Mouse (Mus musculus): ENCODE results near the gene Zrsr1. TPM values are rescaled to one million over a fixed set of nuclear protein-coding genes. Genes with fewer than 3 reads are reported as not detected.
A peak's percentile ranks its signal among the peaks of the same experiment; 100 is the strongest.

Zrsr1 gene
- polyA plus RNA-seq, 1 experiment = 2.6 TPM

DNA sequence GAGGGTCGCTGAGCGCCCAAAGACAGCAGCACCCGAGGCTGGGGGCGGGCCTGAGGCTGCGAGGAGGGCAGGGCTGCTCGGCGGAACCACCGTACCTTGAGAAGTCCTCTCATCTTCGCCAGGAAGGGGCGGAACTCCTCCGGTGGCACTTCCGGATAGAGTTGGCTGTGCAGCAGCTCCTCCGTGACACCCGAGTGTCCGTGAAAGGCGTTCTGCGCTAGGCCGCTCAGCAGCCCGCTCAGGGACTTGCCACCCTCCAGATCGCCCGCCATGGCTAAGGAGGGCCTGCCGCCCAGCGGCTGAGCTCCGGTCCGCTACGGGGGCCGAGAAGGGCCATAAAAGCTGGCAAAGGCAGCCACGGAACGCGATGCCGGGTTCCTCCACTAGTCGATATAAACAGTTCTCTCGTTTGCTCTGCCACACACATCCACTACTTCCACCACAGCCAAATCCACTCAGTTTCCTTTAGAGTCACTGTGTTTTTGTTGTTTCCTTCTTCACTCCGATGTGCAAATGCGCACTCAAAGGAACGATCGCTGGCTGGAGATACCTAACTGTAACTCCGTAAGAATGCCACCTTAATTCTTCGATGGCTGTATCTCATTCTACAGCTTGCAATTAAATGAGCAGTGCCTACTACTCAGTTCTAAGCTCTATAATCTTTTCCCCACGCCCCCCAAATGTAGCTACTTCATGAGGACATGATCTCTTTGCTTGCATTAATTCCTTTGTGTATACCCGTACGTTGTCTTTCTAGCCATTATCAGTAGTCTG lies 10.4 kb downstream of the Zrsr1 start, which contains the start of the genes Gm28048 and Commd1:
Gene Gm28048, minus strand, starts transcription at position 107 of the 774 bp plus-strand sequence.
Gene Commd1, minus strand, starts transcription at position 399 of the 774 bp plus-strand sequence.
- peaks cover 8% of the 10 kb centered on the region for H3K4me1 ChIP-seq (ENCODE audit: control insufficient read depth, insufficient read depth, low read length)
- TF ChIP-seq CTCF (IDR thresholded peaks at IDR 0.05; ENCODE audit: control insufficient read depth, insufficient read depth, insufficient replicate concordance, low read depth, low read length) (peak; percentile 21; the same call in 1 of the 2 replicates), POLR2A (IDR thresholded peaks at IDR 0.05; ENCODE audit: control insufficient read depth, low read depth, low read length) (peak; percentile 85)
- H3K4me3 ChIP-seq (ENCODE audit: control insufficient read depth, low read depth, low read length) = peak within 1 kb of the TSS; percentile 93

DNA sequence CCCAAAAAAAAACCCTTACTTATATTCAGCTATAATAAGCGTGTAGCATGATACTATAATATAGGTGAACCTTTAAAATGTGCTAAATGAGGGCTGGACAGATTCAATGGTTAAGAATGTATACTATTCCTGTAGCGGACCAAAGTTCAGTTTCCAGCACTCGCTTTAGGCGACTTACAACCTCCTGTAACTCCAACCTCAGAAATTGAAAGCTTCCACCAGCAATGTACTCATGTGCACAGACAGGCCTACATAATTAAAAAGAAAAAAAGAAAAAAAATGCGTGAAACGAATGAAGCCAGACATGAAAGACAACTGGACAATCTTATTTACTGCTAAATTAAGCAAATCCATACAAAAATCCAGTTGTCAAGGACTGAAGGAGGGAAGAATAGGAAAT lies 11.0 kb downstream of the Zrsr1 start:
- H3K27ac ChIP-seq (ENCODE audit: control insufficient read depth, insufficient read depth, low read depth, low read length) = no peak overlapping the region
- H3K4me1 ChIP-seq (ENCODE audit: control insufficient read depth, insufficient read depth, low read length) = peaks cover 8% of the 10 kb centered on the region
- H3K36me3 ChIP-seq (ENCODE audit: control insufficient read depth, insufficient read depth, low read length) = no peaks in the 10 kb centered on the region
- no peak overlapping the region for H3K4me3 ChIP-seq (ENCODE audit: control insufficient read depth, low read depth, low read length)
- TF ChIP-seq POLR2A (IDR thresholded peaks at IDR 0.05; ENCODE audit: control insufficient read depth, low read depth, low read length) = no peak
- no peak for TF ChIP-seq CTCF (IDR thresholded peaks at IDR 0.05; ENCODE audit: control insufficient read depth, insufficient read depth, insufficient replicate concordance, low read depth, low read length)
- H3K27me3 ChIP-seq (ENCODE audit: control insufficient read depth, insufficient read depth, low read length) = no peaks in the 10 kb centered on the region

More for the DNA sequence above, 10.4 kb downstream of the Zrsr1 start, which contains the start of the genes Gm28048 and Commd1:
- H3K27me3 ChIP-seq (ENCODE audit: control insufficient read depth, insufficient read depth, low read length) = no peaks in the 10 kb centered on the region
- no peaks in the 10 kb centered on the region for H3K36me3 ChIP-seq (ENCODE audit: control insufficient read depth, insufficient read depth, low read length)
- peak within 1 kb of the TSS; percentile 81 for H3K27ac ChIP-seq (ENCODE audit: control insufficient read depth, insufficient read depth, low read depth, low read length)

DNA sequence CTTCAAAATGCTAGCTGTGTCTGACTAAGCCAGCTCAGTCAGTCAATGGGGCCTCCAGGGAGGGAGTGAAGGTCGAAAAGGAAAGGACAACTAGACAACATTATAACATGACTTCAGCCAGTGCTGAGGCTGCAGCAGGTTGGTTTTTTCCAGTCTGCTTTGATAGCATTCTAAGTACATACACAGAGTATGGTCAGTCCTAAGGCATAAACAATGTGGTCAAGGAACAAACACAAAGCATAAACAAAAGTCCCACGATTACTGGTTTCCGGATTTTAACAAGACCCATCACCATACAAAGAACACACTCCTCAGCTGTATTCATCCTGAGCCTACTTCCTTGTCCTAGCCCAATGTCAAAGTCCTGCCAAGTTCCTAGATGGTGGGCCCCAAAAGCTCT lies 13.7 kb downstream of the Zrsr1 start:
- TF ChIP-seq POLR2A (IDR thresholded peaks at IDR 0.05; ENCODE audit: control insufficient read depth, low read depth, low read length) = no peak
- no peak for TF ChIP-seq CTCF (IDR thresholded peaks at IDR 0.05; ENCODE audit: control insufficient read depth, insufficient read depth, insufficient replicate concordance, low read depth, low read length)
- no peaks in the 10 kb centered on the region for H3K27me3 ChIP-seq (ENCODE audit: control insufficient read depth, insufficient read depth, low read length)
- H3K4me1 ChIP-seq (ENCODE audit: control insufficient read depth, insufficient read depth, low read length) = peaks cover 8% of the 10 kb centered on the region
- H3K27ac ChIP-seq (ENCODE audit: control insufficient read depth, insufficient read depth, low read depth, low read length) = no peak overlapping the region
- H3K4me3 ChIP-seq (ENCODE audit: control insufficient read depth, low read depth, low read length) = no peak overlapping the region
- H3K36me3 ChIP-seq (ENCODE audit: control insufficient read depth, insufficient read depth, low read length) = no peaks in the 10 kb centered on the region

DNA sequence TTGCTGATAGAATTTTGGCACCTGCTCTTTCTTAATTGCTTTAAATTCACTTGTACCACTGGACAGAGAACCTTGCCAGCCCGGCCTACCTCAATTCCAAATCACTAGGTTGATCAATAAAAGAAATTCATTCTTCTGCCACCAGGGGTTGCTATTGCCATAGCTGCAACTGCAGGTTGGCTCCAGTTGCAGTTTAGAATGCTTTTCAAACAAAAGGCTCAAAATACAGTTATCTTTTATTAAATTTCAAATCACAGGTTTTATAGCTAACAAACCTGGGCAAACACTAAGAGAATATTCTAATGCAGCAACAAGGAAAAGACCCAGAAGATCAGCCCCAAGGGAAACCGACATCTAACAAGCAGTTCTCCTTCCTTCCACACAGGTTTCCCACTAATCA lies 15.6 kb downstream of the Zrsr1 start:
- Histone ChIP-seq H3K4me3 (ENCODE audit: control insufficient read depth, low read depth, low read length) (no peak overlapping the region), H3K36me3 (ENCODE audit: control insufficient read depth, insufficient read depth, low read length) (no peaks in the 10 kb centered on the region), H3K27me3 (ENCODE audit: control insufficient read depth, insufficient read depth, low read length) (no peaks in the 10 kb centered on the region), H3K4me1 (ENCODE audit: control insufficient read depth, insufficient read depth, low read length) (peaks cover 3% of the 10 kb centered on the region; the same call in 1 of the 2 replicates), H3K27ac (ENCODE audit: control insufficient read depth, insufficient read depth, low read depth, low read length) (no peak overlapping the region)
- TF ChIP-seq CTCF (IDR thresholded peaks at IDR 0.05; ENCODE audit: control insufficient read depth, insufficient read depth, insufficient replicate concordance, low read depth, low read length) = no peak

DNA sequence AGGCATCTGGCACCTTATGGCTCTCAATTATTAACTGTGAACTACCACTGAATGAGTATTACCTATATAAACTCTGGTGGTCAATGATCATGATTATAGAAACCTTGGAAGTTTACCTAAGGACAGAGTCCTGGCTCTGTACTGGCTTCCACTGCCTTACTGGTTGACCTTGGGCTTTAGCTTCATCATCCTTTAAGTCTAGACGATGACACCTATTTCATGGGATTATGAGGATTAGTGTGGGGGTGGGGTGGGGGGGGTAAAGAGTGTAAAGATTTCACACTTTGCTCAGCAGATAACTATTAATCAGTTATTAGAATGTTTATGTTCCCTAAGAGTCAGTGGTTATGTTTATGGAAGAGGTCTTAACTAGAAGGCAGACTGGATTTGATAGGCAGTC lies 18.0 kb downstream of the Zrsr1 start:
- H3K4me1 ChIP-seq (ENCODE audit: control insufficient read depth, insufficient read depth, low read length) = peaks cover 3% of the 10 kb centered on the region; the same call in 1 of the 2 replicates
- no peak overlapping the region for H3K27ac ChIP-seq (ENCODE audit: control insufficient read depth, insufficient read depth, low read depth, low read length)
- H3K36me3 ChIP-seq (ENCODE audit: control insufficient read depth, insufficient read depth, low read length) = no peaks in the 10 kb centered on the region; the same call in none of the 2 replicates
- no peaks in the 10 kb centered on the region for H3K27me3 ChIP-seq (ENCODE audit: control insufficient read depth, insufficient read depth, low read length)
- no peak for TF ChIP-seq CTCF (IDR thresholded peaks at IDR 0.05; ENCODE audit: control insufficient read depth, insufficient read depth, insufficient replicate concordance, low read depth, low read length)
- TF ChIP-seq POLR2A (IDR thresholded peaks at IDR 0.05; ENCODE audit: control insufficient read depth, low read depth, low read length) = no peak
- H3K4me3 ChIP-seq (ENCODE audit: control insufficient read depth, low read depth, low read length) = no peak overlapping the region; the same call in 1 of the 2 replicates

DNA sequence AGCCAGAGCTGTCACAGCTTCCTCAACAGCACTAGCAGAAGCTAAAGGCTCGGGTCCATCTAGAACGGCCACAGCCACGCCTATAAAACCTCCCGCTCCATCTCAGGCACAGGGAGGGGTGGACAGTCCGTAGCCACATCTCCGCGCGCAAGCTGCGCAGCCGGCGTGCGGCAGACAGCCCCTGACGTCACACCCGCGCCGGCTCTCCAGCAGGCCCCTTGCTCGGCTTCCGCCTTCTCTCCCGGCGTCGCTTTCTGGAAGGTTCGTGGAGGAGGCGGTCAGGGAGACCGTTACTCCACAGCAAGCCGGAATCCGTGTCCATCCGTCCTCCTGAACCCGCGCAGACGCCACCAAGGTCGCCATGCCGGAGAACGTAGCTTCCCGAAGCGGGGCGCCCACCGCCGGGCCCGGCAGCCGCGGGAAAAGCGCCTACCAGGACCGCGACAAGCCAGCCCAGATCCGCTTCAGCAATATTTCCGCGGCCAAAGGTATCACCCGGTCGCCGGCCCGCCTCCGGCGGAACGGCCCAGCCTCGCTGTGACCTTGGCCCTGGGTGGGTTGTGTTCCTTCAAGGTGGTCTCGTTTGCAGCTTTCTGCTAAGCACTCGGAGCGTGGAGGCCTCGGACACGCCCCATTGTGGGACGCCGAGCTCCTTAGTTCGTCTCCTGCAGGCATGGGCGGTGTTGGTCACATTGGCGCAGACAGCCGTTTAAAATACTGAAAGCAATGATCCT lies 18.8 kb downstream of the Zrsr1 start, which contains the start of gene Cct4:
Gene Cct4, plus strand, starts transcription at position 127 of the 734 bp plus-strand sequence.
- Histone ChIP-seq H3K36me3 (ENCODE audit: control insufficient read depth, insufficient read depth, low read length) (no peaks in the 10 kb centered on the region; the same call in none of the 2 replicates), H3K27me3 (ENCODE audit: control insufficient read depth, insufficient read depth, low read length) (no peaks in the 10 kb centered on the region), H3K4me1 (ENCODE audit: control insufficient read depth, insufficient read depth, low read length) (peaks cover 3% of the 10 kb centered on the region; the same call in 1 of the 2 replicates), H3K4me3 (ENCODE audit: control insufficient read depth, low read depth, low read length) (peak within 1 kb of the TSS; percentile 98), H3K27ac (ENCODE audit: control insufficient read depth, insufficient read depth, low read depth, low read length) (peak within 1 kb of the TSS; percentile 97)
- TF ChIP-seq CTCF (IDR thresholded peaks at IDR 0.05; ENCODE audit: control insufficient read depth, insufficient read depth, insufficient replicate concordance, low read depth, low read length) (no peak), POLR2A (IDR thresholded peaks at IDR 0.05; ENCODE audit: control insufficient read depth, low read depth, low read length) (peak; percentile 92)
